Mouse (Mus musculus): ENCODE measurements at regions not wholly inside any gene's neighbourhood (a gene's known extent, or its start where the extent isn't known, plus 50 kb on each side); places are given as distances from the start of the nearest gene placed in this dataset.
"Not testable (repeated sequence)": the region's sequence is repeated elsewhere in the genome, so short reads cannot be mapped to it uniquely, and the experiment has no call there.

DNA sequence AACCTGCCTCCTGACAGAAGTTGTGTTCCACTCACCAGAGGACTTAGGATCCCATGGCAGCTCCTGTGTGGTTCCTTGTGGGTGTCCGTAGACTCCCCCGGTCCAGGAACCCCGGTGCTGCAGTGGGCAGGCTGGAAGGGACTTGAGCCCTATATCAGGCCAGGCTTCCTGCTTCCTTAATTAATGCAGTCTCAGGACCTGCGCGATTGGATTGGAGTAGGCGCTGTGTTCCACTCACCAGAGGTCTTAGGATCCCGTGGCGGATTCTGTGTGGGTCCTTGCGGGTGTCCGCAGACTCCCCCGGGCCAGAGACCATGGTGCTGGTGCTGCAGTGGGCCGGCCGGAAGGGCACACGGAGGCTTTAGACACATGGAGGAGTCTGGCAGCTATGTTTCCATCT lies 288.7 kb downstream of the Fut8 start:
- DNase-seq: not testable (repeated sequence)

DNA sequence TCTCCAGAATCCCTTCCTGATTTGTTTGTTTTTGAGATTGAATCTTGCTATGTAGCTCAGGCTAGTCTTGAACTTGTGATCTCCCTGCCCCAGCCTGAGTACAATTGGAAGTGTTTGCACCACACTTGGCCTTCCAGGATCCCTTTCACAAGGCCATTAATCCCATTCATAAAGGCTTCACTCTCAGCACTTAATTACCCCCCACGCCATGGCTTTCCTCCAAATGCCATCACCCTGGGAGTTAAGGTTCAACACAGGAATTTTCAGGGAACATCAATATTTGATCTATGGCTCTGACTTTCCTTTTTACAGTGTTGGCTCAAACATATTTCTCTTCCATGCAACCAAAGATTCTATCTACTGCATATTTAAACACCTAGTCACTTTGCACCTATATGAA lies 289.6 kb downstream of the Fut8 start:
- no peak for DNase-seq

DNA sequence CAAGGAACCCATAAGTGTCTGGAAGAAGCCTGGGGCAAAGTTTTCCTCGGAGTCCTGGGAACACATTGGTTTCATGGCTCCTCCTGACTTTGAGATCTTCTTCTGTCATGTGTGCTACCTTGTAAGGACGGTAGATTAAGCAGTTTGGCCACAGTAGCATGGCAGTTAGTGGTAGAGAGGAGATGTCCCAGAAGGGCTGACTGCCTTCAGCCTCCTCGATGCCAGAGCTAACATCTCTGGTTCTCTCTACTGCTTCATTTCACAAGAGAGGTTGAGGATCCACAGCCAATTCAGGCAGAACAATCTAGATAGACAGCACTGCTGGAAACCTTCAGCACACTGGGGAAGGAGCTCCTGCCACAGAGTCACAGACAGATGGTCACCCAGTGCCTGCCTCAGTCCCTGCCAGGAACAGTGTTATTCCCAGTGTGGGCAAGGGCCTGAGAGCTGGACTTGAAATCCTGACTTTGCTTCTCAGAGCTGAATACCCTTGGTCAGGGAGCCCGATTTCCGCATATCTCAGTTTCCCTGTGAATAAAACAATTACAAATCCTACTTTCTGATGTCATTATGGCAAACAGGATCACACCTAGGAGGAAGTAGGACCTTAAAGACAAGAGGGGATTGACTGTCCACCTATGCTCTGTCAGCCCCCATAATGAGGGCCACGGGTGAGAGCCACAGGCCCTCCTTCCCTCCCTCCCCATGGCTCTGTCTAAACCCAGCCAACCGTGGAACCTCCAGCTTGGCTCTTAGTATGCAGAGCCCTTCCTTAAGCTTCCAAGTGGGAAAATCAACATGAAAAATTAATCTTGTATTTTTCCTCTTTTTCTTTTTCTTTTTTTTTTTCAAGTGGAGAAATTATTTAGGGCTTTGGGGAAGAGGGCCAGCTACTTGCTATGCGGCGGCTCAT lies 290.3 kb downstream of the Fut8 start:
- no peak for DNase-seq

DNA sequence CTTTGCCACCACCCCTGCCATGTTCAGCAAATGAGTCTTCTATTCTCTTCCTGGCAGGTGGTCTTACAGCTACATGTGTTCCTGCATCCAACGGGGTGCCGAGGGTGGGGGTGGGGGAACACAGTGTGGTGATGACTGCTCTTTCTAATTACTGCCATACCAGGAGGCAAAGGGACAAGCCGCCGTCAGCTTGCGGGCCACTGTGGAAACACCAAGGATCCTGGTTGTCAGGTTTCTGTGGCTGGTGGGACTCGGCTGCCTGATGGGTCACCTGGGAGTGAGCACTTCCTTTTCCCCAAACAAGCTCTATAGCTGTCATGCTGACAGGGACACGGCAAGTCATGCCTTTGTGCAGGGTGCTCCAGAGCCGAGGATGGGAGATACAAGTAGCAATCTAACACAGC lies 290.9 kb downstream of the Fut8 start:
- no peak for DNase-seq

DNA sequence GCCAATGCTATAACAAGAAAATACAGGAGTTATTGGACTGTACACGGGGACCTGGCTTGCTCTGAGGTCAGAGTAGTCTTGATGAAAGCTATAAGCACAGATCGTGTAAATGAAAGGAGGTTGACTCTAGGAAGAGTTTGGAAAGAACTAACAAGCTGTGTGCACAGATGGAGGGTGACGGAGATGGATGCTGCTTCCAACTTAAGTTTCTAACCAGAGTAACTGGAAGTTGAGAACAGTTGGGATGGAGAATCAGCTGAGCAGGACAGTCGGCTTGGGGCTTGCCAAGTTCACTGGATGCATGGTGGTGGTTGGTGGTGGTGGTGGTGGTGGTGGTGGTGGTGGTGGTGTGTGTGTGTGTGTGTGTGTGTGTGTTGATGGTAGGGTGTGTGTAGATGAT lies 291.5 kb downstream of the Fut8 start:
- no peak for DNase-seq

DNA sequence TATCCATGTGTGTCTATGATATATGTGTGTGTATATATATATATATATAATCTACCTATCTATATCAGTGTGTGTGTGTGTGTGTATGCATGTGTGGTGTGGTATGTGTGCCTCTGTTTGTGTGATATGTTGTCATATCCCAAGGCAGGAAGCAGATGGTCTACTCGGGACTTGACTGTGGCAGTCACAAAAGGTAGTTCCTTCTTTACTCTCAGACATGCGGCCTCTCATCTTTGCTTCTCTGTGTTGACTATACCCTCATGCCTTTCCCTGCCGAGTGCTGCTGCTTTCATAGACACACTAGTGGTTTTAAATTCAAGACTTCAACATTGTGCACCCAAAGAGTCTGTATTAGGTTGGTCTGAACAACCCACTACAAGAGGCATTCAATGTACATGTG lies 292.0 kb downstream of the Fut8 start:
- DNase-seq: no peak

DNA sequence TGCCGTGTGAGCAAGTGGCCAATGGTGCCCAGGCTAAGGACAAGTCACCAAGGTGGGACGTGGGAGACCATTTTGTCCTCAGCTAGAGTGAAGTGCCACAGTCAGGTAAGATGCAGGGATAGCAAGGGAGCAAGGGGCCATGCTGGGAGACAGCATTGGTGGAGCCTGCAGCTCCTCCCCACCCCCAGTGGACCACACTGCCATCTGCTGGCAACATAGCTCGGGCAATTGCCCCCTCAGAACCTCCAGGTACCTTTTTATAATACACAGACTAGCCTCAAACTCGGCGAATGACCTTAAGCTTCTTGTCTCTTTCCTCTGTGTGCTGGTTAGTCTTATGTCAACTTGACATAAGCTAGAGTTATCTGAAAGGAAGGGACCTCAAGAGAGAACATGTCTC lies 293.4 kb downstream of the Fut8 start:
- peak; percentile 37 for DNase-seq

DNA sequence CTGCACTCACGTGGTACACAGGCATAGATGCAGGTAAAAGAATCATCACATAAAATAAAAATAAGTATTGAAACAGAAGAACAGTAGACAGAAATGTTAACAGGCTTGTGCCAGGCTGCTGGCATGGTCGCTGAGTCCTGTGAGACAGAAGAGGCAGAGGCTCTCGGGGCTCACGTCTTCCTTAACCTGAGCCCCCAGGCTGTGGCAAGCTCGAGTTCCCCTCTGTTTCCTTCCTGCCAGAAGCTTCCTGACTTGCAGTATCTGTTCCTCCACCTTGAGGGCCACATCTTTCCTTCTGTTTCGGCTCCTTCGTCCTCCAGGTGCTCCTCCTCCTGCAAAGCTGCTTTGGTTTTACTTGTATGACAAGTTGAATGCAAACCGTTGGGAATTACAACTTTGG lies 294.6 kb downstream of the Fut8 start:
- DNase-seq: no peak

DNA sequence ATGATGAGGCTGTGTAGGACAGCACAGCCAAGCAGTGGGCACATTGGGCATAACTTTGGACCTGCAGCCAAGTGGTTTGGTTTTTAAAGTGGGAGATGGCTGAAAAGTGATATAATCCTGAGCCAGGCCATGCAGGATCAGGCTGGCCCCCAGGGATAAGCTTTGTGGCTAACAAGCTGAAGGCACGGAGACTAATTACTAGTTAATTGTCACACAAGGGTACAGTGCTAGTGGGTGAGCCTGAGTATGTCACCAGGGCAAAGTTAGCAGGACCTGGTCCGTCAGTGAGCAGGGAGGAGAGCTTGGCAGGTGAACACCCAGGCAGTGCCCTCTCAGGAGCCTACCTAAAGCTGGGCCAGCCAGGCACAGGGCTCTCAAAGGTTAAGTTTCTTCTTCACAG lies 295.7 kb downstream of the Fut8 start:
- DNase-seq: no peak

DNA sequence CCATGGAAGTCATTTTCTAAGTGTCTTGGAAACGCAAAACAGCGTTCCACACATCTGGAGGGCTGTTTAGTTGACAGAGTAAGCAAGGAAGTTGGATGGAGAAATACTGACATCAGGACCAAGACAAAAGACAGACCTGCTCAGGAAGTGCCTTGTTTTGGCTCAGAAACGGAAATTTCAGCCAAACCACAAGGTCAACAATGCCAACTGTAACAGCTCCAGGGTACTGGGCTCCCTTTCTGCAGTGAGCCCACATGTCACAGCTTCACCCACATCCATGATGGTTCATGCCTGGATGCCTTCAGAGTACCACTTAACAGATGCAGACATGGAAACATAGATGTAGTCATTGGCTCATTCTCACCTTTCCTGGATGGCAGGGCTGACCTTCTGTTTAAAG lies 296.2 kb downstream of the Fut8 start:
- DNase-seq: no peak

DNA sequence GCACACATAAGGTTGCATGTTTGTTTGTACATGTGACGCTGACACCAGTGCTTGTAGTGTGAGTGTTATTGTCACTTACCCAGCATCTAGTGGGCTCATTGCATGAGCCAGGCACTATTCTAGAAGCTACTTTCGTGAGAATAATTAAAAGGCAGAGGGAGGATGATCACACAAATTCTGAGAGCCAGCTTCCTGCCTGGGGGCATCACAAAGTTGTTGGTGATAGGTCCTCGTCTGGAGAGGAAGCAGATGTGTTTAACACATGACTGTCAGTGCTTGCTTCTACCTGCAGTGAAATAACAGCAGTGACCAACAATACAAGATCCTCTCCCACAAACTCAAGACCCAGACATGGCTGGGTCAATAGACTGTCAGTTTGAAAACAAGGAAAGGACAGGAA lies 297.2 kb downstream of the Fut8 start:
- DNase-seq: no peak

DNA sequence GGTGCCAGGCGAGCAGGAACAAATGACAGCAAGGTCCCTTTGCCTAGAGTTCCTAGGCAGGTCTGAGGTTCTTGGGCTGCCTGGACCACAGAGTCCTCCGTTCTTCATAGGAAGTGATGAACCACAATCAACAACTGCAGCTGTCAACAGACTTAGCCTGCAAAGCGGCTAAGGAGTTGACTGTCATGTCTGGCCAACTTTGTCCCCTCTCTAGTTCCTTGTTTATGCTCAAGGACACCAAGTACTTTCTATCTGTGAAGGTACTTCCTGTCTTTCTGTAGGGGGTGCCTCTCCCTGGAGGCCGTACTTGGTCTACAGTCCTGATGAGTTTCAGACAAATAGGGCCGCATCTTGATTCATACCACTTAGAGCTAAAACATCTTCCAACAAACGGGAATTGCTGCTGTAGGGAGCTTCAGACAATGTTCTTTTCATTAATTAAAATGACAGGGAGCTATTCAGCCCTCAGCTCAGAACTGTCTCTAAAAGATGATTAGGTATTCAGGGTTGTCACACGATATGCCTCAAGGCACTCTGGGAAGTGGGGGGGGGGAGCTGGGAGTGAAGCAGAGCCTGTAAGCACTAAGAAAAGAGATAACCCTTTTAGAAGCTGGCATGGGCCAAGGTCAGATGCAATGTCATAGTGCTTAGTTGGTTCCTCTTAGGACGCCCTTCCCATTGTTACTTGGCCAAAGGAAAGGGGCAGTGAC lies 299.4 kb downstream of the Fut8 start:
- no peak for DNase-seq

DNA sequence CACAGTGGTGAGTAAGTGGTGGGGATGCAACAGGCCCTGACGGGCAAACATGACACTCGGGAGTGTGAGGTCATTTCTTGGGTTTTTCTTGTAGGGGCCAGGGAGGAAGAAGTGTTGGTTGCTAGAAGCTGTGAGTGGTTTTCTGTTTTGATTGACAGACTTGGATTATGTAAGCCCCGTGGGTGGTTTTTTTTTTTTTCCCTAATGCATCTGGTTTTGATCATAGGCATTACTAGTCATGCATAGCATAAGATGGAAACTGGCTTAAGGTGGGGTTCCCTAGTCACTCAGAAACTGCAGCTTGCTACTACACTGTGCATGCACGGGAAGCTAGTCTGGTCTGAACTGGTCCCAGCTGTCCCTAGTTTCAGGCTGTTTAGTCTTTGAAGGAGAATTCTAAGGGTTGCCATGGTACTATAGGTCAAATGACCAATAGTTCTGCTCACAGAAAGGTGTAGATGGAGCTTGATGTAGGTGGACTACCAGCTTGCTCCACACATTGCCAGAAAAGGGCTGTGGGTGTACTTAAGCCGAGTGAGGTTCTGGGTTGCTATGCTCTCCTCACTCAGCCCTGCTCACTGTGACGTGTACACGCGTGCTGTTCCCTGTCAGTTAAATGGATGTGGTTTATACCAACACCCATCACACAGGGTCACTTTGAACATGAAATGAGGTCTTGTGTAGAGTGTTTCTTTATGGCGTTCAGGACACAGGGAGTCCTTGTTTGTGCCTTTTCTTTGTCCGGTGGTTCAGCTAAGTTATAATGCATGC lies 301.9 kb downstream of the Fut8 start:
- no peak for DNase-seq

DNA sequence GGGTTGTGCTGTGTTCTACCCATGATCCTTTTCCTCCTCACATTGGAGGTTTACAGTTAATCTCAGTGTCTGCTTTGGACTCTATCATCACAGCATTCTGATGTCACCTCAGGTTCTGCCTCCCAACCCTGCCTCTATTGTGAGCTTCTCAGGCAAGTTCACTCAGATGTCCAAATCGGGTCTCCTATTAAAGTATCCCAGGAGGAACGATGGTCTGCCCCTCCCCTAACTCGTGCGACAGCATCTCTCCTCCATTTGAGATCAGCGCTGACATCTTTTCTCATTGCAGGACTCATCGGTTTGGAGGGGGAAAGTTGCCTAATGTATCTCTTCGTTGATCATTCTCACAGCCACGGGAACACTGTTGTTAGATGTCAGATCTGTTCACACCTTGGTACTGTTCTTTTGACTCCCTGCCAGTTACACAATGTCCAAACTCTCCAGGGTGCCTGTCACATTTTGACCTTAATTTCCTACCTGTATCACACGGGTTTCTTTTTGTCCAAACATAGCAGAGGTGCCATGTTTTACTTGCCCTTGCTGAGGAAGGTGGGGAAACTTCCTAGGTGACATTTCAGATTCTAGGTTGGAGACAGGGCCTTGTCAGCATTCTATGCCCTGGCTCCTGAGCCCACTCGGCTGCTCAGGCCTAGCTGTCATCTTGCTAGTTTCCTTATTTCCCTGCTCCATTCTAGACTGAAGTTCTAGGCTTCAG lies 303.3 kb downstream of the Fut8 start:
- DNase-seq: no peak

DNA sequence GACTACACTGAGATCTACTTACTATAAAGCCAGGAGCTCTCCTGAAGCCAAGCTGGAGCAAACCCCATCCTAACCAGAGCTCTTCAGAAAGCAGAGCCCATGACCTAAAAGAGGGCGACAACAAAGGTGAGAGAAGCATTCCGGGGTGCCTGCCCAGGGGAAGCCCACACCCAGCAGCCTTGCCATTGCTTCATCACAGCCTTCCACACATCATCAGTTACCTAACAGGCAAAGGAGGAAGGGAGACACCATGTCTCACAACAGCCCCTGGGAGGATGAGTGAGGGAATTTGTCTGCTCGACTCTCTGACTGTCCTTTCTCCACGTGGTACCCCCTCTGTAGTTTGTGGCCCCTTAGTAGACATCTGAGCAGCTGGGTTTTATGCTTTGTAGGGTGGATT lies 303.9 kb downstream of the Fut8 start:
- DNase-seq: no peak

DNA sequence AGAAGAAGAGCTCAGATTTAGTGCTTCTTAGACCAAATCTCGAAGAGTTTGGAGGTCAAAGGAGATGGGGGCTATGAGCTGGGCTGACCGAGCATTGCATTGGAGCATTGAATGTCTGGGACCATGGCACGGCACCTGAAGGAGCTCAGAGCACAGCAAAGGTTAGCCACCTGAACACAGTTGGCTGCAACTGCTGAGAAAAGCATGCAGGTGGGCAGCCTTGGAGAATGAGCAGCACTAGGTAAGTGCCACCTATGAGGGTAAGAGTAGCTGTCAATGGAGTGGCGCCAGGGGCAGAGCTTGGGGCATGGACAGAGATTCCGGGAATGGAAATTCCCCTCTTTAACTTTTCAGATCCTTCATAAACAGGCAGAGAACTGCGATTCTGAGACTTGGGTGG lies 305.7 kb downstream of the Fut8 start:
- no peak for DNase-seq

DNA sequence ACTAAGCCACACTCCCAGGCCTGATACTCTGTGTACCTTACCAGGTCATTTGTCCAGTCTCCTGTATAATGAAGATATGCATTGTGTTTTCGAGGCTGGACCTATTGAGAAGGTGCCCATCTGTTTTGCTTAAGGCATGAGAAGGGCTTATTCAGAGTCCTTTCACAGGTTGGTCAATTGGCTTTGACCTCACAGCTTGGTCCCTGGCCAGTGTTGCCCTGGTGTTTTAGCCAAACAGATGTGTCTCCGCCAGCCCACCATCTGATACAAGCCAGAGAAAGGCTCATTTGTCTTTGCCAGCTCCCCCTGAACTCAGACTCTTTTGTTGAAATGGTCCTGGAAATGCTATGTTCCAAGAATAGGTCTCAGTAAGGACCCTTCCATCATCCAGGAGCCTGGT lies 308.2 kb downstream of the Fut8 start:
- DNase-seq: no peak

DNA sequence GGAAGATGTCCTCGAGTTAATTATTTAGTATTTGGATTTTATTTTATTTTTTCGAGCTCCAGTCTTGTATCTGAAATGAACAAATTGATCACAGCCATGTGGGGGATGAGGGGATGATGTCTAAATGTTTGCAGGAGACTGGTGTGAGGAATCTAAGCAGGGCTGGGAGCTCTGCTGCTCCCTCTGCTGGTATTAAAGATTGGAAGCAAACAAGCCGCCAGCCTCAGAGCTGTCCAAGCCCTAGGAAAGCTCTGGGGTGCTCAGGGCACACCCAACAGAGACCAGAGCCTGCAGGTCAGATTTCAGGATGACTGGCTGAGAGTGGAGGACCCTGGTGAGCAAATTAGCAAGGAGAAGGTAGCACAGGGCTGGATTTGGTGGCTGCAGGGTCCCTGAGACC lies 330.4 kb downstream of the Fut8 start:
- peak; percentile 26 for DNase-seq

DNA sequence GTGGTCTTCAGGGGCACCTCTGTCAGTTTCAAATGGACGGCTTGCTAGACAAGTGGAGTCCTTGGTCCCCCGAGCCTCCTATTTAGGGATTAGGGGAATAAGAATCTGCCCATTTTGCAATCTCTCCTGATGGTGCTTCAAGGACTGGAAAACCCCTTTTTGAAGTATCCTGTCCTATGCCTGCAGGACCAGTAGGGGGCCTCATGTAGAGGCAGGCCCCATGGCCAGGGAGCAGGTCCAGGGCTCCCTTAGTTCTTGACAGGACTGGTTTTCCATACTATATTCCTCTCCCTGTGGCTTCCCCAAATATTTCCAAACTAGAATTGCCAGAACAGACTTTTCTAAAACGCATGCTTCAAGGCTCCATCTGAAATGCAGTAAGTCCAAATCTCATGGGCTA lies 332.6 kb downstream of the Fut8 start:
- no peak for DNase-seq

DNA sequence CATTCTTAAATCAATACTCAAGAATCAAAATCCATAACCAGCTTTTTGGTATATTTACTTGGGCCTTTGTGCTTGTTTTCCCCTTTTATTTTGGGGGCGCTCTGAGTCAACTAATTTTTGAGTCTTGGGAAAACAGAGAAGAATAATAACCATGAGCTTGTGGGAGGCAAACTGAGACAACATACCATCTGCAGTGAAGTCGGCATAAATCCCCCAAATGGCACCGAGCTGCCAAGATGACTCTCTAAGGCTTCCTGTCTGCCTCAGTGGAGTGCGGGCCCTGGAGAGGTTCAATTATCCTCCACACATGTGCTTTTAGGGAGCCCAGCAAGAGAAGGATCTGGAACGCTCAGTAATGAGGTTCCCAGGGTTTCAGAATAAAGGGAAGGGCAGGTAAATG lies 333.1 kb downstream of the Fut8 start:
- no peak for DNase-seq

DNA sequence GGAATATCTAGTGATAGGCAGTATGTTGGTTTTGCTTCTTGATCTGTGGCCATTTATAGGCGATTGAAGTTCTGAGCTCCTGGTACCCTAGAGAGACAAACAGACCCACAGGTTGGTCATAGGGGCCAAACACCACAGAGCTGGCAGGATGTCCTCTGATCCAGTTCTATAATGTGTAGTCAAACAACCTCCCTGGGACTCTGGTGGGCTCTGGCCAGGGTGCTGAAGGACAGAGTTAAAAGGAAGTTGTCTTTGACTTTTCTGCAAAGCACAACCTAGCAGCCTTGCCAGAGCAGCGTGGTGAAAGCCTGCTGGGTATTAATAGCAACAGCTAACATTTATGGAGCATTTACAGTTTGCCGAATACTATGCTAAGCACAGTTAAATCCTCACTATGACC lies 337.1 kb downstream of the Fut8 start:
- no peak for DNase-seq

DNA sequence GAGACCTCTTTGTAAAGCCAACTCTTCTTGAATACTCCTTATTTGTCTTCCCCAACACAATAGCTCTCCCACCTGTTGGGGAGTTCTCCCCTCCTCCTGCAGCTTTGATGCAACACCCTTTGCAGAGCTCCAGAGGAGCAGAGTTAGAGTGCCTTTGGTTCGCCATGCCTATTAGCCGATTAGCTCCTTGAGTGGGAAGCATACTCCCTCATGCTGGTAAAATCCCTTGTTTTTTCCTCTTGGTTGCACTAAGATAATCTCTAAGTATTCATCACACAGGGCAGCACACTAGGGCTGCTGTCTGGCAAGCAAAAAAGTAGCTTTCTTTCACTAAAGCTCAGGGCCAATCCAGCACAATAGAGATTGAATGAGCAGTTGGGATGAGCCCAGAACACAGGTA lies 350.4 kb downstream of the Fut8 start:
- DNase-seq: no peak

DNA sequence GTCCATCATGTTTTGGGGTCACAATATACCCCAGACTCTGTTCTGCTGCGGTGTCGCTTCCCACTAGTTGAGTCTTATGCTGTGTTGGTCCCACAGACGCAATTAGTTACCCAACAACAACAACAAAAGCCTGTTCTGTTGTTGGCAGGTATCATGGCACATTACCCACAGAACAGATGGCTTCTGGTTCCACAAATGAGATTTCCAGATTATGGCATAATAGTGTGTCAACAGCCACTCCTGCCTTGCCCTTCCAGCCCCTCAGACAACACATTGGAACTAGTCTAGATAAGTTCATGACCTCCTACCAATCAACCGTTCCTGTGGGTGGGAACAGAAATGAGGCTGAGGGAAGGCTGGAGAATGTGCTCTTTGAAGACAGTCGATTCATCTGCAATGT lies 351.5 kb downstream of the Fut8 start:
- no peak for DNase-seq
